Mouse (Mus musculus): Measurements from ENCODE around the gene Cda.

The Cda gene

DNA sequence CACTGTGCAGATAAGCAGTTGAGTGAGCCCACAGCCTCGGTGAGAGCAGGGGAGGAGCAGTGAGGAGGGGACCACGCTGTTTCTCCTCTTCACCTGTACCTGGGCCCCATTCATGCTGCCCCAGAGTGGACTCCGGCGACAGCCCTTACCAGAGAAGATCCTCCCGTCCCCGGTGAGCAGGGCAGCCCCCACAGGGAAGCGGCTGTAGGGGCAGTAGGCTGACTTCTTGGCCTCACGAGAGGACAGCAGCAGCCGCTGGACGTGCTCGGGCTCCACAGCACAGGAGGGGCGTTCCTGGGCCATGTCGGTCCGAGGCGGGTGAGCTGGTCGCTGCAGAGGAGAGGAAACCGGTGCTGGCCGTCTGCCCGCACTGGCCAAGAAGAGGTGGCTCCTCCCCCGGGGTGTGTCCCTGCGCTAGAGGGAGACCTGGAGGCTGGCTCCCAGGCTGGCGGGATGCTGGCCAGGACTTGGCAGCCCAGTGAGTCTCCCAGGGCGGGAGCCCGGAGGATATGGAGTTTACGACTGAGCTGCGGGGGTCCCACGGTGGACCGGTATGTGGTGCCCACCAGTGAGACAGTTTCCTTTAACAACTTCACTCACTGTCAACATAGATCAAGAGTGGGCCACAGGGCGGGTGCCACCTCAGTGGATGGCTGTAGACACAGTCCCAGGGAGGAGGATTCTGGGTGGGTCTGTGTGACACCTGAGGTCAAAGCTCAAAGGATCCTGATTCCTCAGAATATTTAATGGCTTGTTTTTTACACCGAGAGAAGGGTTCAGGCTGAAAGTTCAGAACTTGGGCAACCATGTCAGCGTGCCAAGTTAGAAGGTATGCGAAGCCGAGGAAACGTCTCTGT, at the start of gene Cda:
Gene Cda, minus strand, starts transcription at position 352 of the 857 bp plus-strand sequence.
- peak; percentile 95 for DNase-seq

DNA sequence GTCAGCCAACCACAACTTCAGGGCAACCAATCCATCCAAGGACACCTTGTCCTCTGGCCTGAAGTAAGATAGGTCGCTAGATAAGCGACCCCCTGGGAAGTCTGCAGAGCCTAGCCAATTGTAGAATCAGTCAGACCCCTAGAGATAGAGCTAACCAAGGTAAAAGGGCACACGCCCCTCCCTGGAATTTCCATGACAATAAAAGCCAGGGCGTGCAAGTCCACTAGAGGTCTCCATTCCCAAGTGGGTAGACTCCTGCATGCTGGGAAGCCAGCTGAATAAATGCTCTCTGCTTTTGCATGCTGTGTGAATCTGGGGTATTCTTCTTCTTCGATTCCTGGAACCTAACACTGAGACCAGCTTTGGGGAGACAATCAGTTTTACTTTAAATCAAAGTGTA, 48.6 kb upstream of the Cda start:
- no peak for DNase-seq

DNA sequence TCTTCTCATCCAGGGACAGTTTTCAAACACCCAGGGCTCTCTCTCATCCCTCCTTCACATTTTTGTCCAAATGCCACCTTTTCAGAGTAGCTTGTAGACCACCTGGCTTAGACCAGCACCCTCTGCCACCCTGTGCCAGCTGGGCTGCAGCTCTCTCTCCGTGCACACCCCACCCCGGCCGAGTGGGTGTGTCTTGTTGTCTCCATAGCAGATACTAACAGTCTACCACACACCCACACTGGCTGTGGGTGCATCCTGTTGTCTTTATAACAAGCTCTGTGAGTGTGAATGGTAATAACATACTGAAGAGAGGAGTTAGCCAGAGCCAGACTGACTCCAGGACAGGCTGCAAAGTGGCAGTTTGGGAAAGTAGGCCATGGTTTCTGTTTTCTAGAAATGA, 48.2 kb upstream of the Cda start:
- no peak for DNase-seq

DNA sequence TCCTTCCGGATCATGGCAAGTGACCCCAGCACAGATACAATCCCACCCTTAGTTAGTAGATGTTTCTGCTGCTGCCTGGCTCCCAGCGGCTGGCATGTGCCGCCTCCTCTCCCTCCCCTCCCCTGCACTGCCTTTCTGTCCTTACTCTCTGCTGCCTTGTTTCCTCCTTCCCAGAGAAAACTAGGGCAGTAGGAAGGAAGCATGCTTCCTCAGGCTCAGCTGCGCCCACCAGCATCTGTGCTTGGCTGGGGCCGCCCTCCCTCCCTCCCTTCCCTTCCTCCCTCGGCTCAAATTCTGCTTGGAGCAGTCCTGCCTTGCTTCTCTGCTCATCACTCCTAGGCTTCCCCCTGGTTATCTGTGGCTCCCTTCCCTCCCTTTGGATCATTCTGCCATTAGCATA, 46.9 kb upstream of the Cda start:
- DNase-seq: peak; percentile 54

DNA sequence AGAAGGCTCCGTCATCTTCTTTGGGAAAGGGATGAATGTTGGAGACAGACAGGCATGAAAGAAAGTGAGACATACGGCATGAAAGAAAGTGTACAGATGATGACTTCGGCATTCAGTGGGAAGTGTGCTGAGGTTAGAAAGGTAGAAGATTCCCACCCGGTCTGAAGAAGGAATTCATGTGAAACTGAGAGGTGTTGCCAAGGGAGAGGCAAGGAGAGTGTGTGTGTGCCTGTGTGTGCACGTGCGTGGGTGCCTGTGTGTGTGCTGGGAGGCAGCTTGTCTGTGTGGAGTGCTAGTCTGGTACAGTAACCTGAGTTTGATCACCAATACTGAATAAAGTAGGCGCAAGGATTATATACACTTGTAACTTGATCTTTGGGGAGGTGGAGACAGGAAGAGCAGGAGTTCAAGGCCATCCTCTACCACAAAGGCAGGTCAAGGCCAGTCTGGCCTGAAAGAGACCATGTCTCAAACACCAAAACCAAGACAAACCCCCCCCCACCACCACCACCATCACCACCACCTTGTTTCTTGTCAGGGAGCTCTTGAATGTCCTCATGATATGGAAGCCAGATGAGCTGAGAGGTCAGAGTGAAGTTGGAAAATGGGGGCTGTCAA, 43.8 kb upstream of the Cda start:
- no peak for DNase-seq

DNA sequence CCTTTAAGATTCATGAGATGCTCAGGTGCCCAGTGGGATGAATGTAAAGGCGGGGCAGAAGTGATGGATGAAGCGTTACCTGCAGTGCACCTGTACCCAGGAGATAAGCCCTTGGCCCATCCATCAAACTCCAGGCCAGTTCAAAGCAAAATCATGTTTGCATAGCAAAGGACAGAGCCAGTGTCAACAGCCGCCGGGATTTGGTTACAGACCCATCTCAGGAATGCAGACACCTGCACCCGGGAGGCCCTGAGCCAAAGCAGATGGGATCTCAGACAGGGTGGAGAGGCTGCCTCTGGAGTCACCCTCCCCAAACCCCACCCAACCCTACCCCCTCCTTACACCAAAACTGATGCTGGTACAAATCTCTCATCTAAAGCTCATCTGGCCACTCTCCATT, 43.2 kb upstream of the Cda start:
- DNase-seq: no peak

DNA sequence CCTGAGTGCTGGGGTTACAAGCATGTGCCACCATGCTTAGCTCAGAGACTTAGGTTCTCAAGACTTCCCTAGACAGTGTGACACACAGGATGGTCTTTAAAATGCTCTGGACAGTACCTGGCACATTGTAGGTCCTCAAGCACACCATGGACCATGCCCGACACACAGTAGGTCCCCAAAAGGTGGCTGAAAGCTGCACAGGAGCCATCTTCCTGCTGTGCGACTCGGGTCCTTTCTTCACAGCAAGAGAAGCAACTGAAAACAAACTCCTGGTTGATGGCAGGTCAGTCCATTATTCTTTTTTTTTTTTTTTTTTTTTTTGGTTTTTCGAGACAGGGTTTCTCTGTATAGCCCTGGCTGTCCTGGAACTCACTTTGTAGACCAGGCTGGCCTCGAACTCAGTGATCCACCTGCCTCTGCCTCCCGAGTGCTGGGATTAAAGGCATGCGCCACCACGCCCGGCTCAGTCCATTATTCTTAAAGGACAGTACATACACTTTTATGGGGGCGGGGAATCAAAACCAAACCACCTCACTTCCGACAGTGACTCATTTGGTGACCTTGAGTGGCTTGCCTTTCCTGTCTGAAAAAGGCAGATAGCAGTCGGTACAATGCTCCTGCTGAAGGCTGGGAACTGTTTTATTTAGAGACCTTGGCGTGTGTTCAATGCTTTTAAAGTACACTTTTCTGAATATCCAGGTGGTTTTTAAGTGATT, 39.8 kb upstream of the Cda start:
- peak; percentile 46 for DNase-seq

DNA sequence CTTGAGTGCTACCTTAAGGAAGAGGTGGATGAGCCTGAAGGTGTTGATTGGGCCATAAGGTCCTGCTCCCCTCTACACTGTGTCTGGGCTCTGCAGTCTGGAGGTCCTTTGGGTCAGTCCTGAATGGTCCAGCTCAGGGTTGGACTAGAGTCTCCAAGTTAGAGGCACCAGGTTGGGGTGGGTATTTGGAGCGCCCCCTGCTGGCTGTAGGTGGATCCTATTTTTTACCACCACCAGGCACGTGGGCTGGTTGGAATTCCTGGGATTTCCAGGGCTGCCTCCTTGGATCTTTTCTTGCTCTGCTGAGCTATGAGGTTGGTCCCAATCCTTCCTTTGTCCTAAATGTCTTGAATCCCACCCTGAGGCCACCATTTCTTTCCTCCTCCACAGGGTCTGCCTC, 37.0 kb upstream of the Cda start:
- DNase-seq: peak; percentile 47

DNA sequence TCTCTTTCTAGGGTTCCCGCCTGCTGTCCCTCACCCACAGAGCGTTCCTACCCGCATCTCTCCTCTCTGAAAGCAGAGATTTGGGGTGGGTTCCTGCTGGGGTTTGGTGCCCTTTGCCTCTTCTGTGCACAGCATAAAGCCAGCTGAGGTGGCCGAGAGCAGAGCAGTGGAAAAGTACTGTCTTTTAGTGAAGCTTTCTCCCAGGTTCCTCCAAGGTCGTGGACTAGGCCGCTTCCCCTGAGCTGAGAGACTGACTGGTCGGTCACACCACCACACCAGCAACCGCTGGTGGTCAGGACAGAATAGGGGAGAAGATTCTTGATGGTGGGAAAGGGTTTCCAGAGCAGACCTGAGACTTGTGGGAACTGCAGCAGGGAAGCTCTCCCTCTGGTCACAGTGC, 28.9 kb upstream of the Cda start:
- DNase-seq: no peak

DNA sequence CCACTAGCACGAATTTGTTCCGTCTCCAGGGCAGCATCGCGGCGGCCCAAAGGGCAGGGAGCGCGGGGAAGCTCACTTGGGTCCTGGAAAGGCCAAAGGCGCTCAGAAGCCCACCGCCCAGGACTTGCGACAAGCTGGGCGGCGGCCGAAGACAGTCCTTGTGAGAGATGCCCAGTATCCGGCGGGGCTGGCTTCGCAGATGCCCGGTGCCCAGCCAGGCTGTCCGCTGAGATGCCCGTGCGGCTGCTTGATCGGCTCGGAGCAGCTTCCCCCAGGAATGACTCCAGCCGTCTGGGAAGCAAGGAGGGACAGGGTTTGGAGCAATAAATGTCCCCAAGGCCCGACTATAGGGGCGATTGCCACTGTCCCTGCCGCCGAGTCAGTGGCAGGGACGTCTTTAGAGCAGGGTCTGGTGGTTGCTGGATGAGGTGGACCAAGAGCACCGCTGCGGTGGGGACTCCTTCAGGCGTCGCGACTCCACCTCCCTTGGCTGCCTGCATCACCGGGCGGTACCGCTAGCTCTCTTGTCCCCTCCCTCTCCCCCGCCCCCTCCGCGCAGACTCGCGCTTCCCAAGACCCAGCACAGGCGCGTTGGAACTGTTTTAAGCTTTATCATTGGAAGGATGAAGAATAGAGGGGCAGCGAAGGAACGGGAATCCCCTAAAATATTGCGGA, 28.3 kb upstream of the Cda start, which contains the start of gene Fam43b:
Gene Fam43b, minus strand, starts transcription at position 558 of the 675 bp plus-strand sequence.
- DNase-seq: peak; percentile 53

DNA sequence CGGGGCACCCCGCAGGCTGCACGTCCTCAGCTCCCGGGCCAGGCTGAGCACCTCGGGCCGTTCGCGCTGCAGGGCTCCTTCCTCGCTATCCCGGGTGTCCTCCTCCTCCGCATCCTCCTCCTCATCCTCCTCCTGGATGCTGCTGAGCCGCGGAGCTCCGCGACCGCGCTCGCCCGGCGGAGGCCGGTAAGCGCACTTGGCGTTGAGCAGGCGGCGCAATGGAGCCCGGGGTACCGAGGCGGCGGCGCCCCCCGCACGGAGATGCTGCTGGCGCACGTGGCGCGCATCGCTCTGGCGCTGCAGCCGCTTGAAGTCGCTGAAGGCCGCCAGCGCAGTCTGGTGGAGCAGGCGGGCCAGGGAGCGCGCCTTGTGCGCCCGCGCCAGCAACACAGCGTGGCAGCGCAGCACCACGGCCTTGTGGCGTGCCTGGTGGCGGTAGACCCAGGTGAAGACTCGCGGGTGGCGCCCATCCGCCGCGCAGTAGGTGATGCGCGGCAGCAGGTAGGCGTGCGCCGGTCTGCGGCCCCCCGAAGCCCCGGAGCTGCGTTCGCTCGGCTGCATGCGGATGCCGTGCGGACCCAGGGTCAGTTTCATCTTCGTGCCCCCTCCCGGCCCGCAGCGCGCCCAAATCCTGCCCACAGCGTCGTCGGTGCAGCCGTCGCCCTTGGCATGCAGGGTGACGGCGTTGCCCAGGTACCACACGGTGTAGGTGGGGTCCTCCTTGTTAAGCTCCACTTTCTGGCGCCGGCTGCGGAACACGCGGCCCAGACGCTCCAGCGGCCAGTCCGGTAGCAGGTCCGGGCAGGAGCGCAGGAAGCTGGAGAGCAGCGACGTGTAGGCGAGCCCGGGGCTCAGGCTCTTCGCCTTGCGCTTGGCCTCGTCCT, 27.5 kb upstream of the Cda start:
- no peak for DNase-seq

DNA sequence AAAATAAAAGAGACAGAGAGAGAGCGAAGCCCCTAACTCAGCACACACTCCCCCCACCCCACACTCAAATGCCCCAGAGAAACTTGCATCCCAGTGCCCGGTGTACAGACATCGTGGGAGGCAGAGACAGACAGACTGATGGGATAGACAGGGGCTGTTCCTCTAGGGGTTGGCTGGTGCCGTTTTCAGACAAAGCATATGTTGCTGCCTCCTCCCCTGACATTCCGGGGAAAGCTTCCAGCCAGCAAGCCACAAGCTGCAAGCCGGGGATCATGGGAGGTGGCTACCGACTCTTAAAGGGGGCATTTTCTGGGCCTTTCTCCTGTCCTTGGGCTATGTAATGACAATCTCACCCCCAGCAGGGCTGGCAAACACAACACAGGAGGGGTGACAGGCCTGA, 25.9 kb upstream of the Cda start:
- DNase-seq: no peak

DNA sequence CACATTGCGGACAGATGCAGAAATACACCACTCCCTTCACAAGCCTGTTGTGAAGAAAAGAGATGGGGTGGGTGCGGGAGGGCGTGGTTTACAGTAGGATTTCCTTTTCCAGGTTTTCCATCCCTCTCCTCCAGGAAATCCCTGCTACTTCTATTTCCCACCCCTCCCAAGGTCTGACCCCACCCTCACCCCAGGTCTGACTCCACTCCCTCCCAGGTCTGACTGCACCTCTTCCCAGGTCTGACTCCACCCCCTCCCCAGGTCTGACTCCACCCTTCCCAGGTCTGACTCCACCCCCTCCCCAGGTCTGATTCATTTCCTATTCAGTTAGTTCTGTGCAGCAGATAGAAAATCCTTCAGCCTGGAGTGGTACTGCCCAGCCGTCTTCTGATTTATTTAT, 16.0 kb upstream of the Cda start:
- DNase-seq: no peak

DNA sequence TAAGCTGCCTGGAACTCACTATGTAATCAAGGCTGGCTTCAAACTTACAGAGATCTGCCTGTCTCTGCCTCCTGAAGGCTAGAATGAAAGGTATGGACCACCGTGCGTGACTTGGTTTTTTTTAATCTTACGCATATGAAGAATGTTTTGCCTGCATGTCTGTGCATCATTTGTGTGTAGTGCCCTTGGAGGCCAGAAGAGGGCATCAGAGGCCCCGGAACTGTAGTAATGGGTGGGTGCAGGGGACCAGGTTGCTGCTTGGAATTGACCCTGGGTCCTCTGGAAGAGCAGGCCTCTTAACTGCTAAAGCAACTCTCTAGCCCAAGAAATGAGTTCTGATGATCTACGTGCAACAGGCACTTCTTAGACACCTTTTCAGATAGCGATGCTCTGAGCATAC, 14.7 kb upstream of the Cda start:
- DNase-seq: no peak

DNA sequence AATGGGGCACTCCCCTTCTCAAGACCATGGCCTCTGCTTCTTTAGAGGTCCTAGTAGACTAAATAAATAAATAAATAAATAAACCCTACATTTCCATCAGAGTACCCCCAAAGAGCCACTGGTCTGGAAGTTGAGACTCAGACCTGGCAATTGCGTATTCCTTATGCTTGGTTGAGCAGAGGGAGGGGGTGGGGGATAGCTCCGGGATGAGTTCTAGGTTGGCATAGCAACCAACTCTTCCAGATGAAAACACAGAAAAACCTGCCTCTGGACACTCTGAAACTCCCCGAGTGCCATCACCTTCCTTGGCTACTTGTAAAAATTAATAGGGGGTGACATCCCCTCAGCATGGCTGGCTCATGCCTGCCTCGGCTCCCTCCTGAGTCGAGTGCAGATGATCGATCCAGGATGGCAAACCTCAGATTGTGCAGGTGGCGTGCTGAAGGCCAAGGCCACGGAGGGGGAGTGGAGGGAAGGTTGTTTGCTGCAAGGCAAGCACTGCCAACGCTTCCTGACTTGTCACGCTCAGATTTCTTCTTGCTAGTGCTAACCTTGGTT, 12.4 kb upstream of the Cda start:
- no peak for DNase-seq

DNA sequence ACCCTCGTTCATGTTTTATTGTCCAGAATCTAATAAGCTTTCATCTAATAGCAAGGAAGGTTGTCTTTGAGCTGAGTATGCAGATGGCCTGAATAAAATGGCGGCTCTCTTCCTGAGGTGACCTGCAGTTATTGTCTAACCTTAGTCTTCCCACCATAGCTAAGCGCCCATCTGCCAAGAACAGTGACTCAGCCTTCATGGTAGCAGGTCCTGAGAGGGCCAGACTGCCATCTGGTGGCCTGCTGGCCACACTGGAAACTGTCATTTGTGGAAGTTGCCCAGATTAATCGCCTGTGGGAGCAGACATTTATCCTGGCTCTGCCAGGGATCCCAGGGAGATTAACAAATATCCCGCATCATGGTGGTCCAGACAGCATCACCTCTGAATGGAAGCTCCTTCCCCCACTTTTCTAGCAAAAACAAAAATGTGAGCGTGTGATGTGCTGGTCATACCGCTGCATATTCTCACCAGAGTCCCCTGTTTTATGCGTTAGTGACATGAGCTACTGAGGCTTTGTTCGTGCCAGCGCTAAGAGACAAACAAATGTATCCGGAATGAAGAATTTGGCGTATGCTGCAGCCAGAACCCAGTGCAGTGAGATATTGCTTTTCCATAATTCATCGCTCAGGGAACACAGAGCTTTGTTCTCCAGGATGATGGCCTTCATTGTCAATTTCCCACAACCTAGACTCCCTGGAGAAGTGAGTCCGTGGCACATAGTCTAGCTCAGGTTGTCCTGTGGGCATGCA, 11.5 kb upstream of the Cda start:
- peak; percentile 87 for DNase-seq

DNA sequence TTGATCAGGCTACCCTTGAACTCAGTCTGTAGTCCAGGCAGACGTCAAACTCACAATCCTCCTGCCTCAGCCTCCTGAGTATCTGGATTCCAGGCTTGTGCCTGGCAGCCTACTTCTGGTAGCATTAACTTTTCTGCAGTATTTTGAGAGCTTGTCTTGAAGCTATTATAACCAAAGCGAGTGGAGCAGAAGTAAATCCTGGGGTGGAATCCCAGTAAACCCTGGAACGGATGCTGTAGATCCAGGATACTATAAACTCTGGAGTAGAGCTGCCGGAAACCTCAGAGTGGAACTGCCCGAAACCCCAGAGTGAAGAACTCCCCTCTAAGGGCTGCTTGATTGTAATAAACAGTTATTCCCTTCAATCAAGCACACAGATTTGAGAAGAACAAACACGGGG, 9.7 kb upstream of the Cda start:
- peak; percentile 72 for DNase-seq

DNA sequence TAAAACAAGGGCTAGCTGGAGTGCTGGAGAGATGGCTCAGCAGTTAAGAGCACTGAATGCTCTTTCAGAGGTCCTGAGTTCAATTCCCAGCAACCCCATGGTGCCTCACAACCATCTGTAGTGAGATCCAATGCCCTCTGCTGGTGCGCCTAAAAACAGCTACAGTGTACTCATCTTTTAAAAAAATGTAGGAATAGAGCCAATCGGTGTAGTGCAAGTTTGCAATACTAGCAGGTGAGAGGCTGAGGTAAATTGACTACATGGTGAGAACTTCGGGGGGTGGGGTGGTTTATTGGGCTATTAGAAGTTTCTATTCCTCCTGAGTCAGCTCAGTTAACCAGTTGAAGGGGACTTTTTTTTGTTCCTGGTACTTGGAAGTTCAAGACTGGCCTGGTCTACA, 7.3 kb upstream of the Cda start:
- DNase-seq: no peak

DNA sequence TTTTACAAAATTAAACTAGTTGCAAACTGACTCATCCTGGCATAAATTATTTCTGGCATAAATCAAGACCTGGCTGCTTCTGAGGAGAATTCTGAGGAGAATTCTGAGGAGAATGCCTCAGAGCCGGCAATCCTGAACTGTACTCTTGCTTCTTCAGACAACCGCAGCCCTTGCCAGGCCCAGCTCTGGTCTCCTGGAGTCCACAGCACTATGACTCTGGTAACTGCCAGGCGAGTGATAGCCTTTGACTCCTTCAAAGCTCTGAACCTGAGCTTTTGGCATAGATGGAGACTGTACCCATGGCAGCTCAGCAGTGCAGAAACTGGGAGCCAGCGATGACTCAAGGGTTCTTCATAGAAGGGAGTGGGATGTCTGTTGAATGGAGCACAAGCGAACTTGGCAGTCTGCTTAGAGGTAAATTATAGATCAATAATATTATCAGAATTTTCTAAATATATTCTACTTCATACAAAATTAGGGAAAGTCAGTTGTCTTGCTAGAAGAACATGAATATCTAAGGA, 3.3 kb upstream of the Cda start:
- no peak for DNase-seq

DNA sequence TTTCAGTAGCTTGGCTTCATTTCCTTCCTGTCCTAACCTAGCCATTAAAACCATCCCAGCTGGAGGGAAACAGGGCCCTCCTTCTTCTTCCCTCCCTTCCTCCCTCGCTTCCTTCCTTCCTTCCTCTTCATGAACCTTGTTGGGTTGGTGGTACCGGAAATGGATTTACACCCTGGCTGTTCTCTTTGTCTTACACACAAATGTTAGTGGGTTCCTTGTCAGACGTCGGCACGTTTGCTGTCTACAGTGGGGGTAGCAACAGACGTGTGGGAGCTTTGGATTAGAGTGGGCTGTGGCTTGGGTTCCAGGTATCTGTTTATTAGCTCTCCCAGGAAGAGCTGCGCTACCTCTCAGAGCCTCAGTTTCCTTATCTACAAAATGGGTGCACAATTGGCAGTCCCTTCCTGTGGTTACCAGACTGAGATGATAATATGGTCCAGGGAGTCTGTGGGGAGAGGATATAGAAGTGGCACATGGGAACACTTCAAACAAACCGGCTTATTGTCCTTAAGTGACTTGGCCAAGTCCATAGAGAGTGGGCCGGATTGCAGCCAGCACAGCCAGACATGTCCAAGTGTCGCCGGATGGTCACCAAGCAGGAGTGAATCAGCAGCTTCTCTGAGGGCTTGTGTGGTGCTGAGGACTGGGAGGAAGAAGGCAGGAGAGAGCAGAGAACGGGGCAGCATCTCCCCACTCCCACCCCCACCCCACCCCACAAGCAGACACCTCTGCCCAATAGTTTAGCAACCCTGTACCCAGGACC, 887 bp upstream of the Cda start:
- DNase-seq: peak; percentile 29

All from kidney, postnatal 14 days (tissue).